Mouse (Mus musculus) urinary bladder, adult 2 months (tissue): ENCODE results near the gene Pga5. TPM values are rescaled to one million over a fixed set of nuclear protein-coding genes. Genes with fewer than 3 reads are reported as not detected.
A peak's percentile ranks its signal among the peaks of the same experiment; 100 is the strongest.

ENCODE experiments used
- DNase-seq: peaks from one replicate; pipeline ENCODE4 v3.0.0; 2022; ENCODE audit warnings: low spot score
- polyA plus RNA-seq: library from polyadenylated mRNA; depleted of rRNA; stranded (reverse); fragments of >200 nt; gene quantifications from 2 replicates; pipeline ENCODE4 v1.2.3, GENCODE M21; 2012; rRNA removed

Gene Pga5
- 0.08 TPM in 1 of 2 replicates, not detected in the other for polyA plus RNA-seq

DNA sequence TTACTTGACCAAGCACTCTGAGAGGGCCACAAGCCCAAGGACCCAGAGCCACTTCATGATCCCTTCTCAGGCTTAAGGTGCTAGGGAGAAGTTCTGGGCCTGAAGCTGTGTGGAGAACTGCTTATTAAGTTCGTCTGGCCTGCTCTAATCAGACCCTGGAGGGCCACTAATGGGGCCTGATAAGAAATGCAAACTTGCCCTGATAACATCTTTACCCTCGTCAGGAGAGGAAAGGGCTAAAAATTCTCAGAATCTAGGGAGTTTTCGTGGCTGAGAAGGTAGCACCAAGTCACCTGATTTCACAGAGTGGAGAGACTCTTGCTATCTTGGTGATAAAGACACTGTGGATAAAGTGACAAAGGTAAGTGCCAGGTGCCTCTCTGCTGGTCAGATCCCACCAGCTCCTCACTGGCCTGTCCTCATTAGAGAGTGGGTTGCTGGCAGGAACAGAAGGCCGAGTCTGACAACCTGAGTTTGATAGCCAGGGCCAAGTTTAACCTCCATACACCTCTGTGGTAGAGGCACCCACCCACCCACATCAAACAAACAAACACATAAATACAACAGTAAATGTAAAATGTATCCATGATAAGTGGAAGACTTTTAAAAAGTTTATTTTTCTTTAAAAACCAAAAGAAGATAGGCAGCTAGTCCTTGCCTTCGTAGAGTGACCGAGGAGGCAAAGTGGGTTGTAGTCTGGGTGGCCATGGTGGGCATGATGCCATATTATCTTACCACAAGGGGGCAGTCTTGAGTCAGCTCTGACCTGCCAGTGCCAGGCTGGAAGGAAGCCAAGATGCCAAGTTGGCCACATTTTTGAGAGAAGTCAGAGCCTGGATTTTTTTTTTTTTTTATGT is at the start of gene Pga5:
Gene Pga5 (minus strand): TSS at position 157 of the 857 bp plus-strand sequence.
- DNase-seq = peak; percentile 58

DNA sequence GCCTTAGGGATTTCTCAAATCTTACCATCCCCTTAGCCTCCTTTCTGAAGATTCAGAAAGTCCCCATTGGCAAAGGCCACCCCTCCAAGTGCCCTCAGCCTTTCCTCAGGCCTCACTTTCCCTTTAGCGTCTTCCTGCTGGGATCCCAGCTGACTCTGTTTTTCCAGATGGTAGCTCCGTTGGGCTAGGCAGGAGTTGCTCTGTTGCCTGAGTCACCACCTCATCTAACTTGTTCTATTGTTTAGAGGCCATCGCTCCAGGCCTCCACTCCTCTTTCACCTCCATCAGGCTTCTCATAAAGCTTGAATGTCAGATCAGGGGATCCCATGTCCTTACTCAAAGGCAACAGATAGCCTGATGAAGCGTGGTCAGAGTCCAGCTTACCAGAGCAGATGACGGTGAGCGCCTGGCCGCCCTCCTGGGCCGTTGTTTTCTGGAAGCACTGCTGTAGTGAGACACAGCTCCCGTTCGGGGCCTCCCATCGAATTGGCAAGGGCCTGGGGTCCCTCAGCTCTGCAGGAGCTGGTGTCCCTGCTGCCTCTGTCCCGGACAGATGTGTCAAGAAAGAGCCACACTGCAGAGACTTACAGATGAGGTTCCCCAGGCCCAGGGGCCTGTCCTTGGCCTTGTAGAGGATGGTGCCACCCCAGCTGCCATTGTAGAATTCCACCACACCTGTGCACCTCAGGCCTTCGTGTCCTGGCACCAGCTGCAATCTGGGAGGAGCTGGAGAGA is 46.9 kb upstream of the Pga5 start:
- DNase-seq = no peak

DNA sequence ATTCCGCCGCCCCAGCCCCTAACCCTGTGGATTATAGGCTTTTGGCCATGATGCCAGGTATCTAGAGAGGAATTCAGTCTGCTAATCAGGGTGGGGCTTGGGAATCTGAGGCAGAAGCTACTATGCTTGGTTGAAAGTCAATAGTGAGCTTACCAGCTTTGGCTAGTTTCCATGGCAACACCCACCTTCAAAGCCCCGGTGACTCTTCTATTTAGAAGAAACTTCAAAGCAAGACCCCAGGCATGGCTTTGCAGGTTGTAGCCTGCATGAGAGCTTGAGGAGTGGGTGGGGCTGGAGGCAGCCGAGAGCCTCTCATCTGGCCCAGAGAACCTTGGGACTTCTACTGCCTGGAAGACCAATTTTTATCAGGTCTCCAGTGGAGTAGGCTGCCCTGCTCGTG is 45.8 kb upstream of the Pga5 start:
- DNase-seq = no peak

DNA sequence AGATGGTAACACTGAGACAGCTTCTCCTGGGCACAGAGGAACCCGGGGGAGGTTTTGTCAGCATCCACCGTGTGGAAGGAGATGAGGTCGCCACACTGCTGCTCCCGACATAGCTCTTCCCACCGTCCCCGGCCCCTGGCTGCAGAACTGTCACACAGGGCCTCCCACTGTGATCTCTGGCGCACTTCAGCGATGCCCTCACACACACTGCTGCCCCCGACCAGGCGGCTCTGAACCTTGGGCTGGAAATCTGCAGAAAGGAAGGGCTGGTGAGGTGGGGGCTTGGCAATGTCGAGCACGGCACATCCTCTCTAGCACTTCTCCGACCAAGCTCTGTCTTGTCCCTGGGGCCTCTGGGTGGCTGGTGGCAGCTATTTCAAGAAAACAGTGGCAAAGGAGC is 45.2 kb upstream of the Pga5 start:
- no peak for DNase-seq

DNA sequence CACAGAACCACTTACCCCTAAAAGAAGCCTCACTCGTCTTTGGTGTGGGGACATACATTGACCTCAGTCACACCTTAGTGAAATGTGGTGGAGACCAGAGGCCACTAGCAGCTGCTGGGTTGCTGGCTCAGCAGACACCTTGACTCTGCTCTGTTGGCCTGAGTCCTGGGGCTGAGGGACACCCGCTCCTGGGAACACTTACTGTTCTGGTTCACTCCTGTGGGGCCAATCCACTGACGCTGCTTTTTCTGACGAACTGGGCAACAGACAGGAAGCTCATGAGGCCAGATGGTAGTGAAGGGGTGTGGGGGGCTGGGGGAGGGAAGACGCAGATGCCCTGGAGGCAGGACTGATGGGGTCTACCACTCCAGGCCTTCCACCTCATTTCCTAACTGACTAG is 43.2 kb upstream of the Pga5 start:
- no peak for DNase-seq

DNA sequence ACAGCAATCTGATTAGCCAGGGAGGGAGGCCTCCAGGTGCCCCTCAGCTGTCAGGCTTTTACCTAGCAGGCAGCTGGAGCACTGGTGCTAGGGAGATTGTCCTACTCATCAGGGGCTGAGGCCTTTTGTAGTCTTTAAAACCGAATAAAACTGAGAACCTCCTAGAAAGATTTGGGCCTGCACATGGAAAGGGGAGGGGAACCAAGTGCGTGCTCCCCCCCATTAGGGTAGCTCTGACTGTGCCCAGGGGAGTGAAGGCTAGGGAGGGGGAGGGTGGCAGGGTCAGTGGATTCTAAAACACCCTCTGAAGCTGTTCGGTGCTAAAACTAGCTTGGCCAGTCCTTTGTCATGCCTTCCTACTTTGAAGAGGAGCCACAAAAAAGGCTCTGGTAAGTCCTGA is 42.7 kb upstream of the Pga5 start:
- DNase-seq = no peak

DNA sequence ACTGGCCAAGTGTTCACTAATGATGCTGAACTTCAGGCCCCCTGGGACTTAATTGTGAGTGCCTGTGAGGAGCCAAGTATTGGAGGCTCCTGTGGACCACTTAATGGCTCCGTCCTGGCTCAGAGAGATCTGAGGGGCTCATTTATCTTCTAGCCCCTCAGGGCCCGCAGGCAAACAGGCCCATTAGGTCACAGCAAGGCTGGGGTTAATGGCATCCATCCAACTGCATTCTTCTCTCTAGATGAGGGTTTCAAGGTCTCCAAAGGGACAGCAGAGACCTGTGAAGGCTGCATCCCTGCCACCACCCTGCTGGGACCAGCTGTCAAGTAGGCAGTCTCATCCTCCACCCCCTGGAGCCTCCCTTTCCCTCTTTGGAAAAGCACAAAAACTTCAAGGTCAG is 41.9 kb upstream of the Pga5 start:
- DNase-seq = no peak

DNA sequence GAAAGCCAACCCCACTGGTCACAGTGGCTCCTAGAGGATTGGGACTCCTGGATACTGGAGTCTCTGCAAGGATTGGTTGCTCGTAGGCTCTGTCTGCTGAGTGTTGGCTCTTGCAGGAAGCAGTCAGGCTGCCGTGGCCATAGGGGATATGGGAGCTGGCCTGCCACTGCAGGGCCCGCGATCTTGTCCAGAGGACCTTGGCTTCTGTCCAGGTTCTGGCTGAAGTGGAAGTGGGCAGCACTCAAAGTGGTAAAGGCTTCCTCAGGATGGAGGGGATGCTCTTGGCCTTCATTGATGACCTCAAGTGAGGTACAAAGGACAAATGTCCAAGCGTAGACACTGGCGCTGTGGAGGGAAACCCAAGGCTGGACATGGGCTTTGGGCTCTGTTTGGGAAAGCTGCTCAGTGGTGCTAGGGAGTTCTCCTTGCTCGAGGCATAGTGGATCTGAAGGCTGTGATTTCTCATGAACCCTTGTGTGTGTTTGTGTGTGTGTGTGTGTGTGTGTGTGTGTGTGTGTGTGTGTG is 40.4 kb upstream of the Pga5 start:
- no peak for DNase-seq

DNA sequence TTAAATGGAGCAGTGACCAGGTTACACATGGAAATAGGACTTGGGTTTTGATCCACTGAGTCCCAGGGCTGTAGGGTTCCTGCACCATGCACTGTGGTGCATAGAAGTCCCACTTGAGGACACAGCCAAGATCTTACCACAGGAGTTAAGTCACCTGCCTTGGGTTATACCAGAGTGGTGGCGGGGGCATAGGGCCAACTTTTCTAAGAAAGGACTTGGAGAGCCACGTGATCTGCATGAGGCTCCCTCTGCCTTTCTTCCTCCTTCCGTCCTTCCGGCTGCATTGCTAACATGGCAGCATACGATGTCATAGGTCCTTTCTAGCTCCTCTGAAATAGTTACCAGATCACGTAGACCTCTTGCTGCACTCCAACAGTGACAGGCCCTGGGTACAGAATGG is 37.6 kb upstream of the Pga5 start:
- DNase-seq = no peak

DNA sequence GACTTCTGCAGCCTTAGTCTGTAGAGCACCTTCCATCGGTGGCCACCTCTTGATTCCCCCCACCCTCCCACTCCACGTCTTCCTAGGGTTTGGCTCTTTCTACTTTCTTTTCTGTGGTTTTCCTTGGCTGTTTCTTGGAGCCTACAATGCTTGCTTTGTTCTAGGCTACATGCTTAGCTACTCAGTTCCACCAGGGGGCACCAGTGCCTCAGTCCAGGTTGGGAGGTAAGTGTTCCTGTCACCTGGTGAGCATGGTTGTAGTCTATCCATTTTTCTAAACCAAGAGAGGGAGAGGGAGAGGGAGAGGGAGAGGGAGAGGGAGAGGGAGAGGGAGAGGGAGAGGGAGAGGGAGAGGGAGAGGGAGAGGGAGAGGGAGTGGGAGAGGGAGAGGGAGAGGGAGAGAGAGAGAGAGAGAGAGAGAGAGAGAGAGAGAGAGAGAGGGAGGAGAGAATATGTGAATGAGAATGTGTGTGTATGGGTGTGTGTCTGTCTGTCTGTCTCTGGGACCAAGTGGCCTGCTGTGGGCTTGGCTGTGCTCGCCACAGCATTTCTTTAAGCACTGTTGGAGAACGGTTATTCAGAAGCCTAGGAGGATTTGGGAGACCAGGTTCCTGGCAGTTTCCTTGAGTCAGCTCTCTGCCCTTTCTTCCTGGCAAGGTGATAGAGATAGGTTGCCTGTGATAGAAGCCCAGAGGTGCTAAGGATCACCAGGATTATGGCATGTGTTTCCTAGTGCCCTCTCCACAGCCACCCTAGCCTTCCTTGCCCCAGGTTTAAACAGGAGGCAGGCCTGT is 37.0 kb upstream of the Pga5 start:
- DNase-seq = no peak

DNA sequence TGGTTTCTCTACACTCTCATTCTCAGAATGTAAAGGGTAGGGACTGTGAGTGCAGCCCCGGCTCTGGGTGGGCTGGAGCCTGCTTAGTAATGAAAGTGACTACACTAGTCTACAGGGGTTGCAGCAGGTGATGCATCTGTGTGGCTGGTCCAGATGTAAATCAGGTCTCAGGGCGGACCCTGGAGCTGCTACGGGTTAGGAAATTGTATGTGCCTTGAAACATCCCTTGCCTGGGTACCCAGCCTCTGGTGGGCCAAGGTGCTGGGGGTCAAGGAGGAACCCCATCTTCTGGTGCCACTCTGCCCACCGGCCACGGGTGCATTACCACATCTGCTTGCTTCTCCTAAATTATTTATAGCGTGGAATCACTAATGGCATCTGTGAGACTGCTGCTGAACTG is 36.3 kb upstream of the Pga5 start:
- no peak for DNase-seq

DNA sequence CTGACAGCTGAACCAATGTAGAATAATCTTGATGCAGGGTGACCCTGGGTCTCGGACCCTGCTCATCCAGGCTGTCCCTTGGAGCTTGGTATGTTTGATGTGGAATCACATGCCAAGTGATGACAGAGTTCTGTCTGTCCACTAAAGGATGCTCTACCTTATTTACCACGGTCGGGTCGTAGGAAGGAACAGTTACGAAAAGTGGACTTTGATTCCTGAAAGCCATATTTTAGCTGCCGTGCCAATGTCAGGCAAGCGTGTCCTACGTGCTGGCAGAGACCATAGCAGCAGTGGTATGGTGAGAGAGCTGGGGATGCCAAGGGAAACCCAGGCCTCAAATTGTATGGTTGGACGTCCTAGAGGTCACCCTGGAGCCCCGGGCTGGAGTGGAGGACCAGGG is 35.7 kb upstream of the Pga5 start:
- DNase-seq = no peak

DNA sequence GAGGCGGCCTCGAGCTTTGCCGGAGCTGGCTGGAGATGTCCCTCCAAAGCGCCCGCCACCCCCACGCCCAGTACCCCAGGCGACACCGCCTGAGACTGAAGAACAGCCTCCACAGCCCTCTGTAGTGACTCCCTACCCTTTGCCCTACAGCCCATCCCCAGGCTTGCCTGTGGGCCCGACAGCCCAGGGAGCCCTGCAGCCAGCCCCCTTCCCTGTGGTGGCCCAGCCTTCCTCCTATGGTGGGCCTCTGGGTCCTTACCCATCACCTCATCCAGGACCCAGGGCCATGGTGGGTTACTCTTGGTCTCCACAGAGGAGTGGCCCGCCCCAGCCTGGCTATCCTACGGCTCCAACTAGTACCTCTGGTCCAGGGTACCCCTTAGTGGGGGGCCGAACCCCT is 34.8 kb upstream of the Pga5 start:
- DNase-seq = no peak

DNA sequence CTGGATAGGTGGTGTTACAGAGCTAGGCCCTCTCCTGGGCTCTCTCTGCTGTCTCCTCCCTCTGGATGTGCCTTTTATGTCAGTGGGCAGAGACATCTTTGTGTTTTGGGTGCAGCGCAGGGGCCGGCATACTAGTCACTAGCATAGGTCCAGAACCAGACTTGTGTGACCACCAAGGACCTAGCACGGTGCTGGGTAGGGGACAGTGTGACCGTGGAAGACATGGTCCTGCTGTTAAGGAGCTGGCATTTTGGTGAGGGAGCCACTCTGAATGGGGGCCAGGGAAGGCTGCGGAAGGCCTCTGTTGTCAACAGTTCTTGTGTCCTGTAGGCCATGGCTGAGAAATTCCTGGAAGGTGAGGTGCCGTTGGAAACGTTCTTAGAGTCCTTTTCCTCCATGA is 34.3 kb upstream of the Pga5 start:
- no peak for DNase-seq

DNA sequence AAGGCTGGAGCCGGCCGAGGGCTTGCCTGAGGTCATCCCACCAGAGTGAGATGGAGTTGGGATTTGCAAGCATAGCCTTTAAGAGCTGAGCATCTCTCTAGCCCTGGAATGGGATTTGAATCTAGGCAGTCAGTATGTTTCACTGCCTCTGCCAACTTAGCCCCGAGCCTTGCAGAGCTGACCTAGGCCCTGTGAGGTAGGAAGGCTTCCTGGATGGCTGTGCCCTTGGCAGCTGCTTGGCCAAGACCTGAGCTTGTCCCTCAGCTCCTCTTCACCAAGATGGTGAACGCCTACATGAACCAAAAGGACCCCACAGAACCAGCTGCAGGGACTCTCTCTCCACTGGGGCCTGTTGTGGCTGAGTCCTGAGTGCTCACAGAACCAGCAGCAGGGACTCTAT is 32.9 kb upstream of the Pga5 start:
- DNase-seq = no peak

DNA sequence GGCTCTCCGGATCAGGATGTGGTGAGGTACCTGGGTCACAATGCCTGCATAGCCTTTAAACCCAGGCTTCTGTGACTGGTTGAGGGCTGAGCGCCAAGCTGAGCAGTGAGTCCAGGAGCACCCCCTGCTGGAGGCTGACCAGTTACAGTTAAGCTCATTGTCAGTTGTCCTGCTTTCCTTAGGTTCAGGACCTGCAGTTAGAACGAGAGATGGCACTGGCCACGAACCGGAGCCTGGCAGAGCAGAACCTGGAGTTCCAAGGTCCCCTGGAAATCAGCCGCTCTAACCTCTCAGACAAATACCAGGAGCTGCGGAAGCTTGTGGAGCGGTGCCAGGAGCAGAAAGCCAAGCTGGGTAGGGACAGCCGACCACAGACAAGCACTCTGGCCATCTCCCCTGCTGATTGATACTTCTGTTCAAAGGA is 32.2 kb upstream of the Pga5 start:
- no peak for DNase-seq

DNA sequence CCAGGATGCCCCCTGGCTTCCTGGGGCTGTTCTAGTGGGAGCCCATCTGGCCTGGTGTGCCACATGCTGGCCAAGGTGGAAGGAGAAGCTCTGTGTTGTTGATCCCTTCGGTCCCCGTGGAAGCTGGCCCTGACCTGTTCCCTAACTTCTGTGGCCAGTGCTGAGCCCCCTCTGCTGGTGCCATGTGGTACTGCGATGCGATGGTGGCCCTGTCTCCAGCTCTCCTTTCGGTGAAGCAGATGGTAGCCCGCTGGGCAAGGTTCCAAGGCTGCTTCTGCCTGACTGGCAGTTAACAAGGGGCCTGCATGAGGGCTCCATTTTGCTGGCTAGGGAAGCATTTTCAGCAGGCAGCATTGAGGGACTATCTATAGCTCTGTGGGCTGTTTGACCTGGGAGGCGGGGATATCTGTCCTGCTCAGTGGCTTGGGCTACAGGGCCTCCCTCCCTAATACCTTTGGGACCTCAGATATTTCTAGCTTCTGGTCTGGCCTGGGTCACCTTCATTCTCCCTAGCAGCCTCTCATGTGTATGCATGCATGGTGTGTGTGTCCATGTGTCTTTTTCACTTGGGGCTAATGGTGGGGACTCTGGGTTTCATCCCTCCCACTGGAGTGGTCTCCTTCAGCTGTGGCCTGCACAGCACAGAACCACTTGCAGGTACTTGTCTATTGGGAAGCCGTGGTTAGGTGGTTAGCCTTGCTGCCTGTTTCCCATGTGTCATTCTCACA is 31.7 kb upstream of the Pga5 start:
- DNase-seq = peak; percentile 89

DNA sequence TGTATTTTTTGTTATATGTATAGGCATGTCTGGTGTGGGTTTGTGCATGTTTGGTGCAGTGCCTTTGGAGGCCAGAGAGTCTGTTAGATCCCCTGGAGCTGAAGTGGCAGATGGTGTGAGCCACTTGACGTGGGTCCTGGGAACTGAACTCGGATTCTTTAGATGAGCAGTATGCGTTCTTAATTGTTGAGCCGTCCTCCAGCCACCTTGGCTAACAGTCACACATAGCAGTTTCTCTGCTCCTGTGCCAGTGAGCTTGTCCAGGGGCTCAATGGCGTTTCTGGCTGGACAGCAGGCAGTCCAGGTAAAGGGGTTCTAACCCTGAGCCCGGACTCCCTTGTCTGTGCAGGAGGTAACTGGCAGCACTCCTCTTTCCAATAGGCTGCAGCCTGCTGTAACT is 31.0 kb upstream of the Pga5 start:
- no peak for DNase-seq

DNA sequence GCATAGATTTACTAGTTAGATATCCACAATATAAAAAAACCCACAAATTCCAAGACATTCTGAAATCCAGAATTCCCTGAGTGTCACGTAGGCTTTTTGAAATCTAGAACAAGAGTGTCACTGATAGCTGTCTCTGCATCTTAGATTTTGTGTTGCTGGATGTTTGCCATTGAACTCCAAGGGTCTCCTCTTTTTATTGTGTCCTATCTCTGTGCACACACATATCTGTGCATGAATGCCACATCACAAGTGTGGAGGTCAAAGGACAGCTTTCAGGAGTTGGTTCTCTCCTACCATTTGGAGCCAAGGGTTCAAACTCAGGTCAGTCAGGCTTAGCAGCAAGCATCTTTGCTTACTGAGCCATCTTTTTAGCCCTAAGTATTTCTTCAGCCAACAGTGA is 30.0 kb upstream of the Pga5 start:
- no peak for DNase-seq

DNA sequence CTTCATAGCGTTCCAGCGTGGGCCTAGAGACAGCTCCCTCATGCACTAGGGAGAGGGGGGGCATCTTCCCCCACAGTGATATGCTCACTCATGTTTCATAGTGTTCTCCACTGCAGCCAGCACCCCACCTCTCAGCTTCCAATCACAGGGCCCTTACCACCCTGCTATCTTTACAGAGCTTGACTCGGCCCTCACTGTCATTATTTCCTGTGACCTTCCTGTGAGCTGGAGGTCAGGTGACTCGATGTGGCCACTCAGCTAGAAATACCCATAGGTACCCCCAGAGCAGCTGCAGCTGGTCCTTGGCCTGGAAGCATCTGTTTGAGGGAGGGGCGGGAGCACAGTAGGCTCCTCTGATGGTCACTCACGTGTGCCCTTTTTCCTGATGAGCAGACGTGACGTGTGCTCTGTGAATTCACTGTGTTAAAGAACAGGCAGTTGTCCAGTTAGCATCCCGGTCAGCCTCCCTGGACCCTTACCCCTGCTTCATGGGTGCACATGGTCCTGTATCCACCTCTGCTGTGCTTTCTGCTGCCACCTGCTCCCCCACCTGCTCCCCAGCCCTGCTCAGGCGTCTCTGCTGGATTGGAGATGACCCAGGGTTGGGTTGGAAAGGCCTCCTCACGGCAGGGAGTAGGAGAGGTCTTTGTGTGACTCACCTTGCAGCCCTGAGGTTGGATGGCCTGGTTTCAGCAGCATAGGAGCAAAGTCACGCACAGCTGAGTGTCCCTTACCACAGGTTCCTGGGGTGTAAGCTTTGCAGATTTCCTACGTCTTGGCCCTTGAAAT is 29.4 kb upstream of the Pga5 start:
- no peak for DNase-seq

DNA sequence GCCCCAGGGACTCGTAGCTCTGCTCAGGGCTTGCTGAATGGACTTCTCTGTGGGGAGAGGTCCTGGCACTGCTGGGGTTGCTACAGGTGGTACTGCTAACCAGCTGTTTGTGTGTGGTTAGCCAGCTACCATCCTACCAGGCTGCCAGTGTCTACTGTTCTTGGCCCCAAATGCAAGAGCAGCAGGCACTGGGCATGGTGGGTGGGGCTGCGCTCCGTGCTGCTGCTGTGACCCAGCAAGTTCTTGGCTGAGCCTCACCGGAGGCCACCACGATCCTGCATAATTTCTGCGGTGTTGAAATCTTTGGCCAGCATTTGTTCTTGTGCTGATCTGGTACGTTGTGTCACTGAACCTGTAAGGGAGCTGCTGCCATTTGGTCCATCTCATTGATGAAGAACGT is 25.6 kb upstream of the Pga5 start:
- DNase-seq = no peak
